Mouse (Mus musculus): Measurements from ENCODE around the gene R3hdm4. TPM values are rescaled to one million over a fixed set of nuclear protein-coding genes. Genes with fewer than 3 reads are reported as not detected.

R3hdm4 gene
- polyA plus RNA-seq, 1 experiment: 13.0 TPM

DNA sequence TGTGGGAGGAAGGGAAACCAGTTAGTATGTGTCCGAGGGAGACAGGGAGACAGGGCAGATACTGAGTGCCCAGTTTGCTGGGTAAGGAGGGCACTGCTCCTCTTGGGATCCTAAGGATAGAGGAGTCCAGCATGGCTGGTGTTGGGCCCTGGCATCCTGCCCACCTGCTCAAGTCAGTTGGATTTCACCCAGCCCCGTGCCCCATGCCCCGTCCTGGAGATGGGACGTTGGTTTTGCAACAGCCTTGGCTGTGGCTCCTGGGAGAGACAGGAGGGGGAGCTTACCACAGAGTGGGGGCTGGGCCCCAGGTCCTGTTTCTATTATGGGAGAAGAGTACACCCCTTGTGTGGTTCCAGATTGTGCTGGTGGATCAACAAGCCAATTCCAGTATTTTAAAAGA lies 36.6 kb downstream of the R3hdm4 start:
- Histone ChIP-seq H3K9me3 (ENCODE audit: control insufficient read depth, low read length) (no peaks in the 10 kb centered on the region), H3K27me3 (ENCODE audit: control insufficient read depth) (peaks cover 36% of the 10 kb centered on the region), H3K36me3 (ENCODE audit: control insufficient read depth) (no peaks in the 10 kb centered on the region), H3K4me3 (replicated peaks) (no peak overlapping the region), H3K4me1 (ENCODE audit: control insufficient read depth) (peaks cover 28% of the 10 kb centered on the region)
- no peak for TF ChIP-seq GATA1 (IDR thresholded peaks at IDR 0.05; ENCODE audit: low read length)
- no peak for TF ChIP-seq TAL1 (IDR thresholded peaks at IDR 0.05; ENCODE audit: low read length)

DNA sequence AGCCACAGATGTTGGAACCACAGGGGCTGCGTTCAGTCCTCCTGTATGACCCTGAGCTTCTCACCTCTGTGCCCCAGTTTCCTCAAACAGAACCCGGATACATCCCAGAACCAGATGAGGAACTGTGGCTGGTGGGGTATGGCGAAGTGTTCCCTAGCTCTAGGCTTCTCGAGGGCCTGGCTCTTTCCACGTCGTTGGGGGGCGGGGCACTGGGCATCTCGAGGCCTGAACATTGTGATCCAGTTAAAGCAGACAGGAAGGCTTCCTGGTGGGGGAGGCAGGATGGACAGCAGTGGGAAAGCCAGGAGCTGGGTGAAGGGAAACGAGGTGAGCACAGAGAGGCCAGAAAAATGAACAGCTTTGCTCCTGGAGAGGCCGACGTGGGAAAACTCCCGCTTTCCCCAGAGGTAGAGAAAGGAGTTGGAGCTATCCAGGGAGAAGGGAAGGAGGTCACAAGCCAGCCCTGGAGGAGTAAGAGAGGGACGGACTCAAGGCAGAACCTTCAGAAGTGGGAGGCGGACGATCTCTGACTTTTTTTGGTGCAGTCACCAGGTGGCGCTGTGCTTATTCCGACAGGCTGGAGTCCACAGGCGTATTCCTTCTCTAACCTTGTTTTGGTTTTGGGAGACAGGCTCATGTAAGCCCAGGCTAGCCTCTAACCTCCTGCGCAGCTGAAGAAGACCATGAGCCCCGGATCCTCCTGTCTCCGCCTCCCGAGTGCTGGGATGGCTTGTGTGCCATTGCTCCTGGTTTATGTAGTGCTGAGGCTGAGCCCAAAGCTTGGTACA lies 37.5 kb downstream of the R3hdm4 start:
- Histone ChIP-seq H3K27me3 (ENCODE audit: control insufficient read depth) (peaks cover 42% of the 10 kb centered on the region), H3K9me3 (ENCODE audit: control insufficient read depth, low read length) (no peaks in the 10 kb centered on the region), H3K36me3 (ENCODE audit: control insufficient read depth) (no peaks in the 10 kb centered on the region), H3K4me1 (ENCODE audit: control insufficient read depth) (peaks cover 28% of the 10 kb centered on the region), H3K4me3 (replicated peaks) (no peak overlapping the region)
- no peak for TF ChIP-seq GATA1 (IDR thresholded peaks at IDR 0.05; ENCODE audit: low read length)
- TF ChIP-seq TAL1 (IDR thresholded peaks at IDR 0.05; ENCODE audit: low read length): no peak

DNA sequence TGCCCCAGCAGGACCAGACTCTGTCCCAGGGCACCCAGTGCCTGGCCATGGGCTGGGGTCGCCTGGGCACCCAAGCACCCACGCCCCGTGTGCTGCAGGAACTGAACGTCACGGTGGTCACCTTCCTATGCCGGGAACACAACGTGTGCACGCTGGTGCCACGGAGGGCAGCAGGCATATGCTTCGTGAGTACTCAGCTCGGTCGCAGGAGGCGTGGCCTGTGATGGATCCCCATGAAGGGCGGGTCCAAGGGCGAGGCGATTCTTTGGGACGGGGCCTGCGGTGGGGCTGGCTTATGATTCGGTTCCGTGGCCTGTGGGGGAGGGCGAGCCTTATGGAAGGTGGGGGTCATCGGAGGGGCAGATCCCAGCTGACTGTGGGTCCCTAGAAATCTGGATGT lies 39.0 kb downstream of the R3hdm4 start:
- Histone ChIP-seq H3K4me1 (ENCODE audit: control insufficient read depth) (peaks cover 38% of the 10 kb centered on the region), H3K9me3 (ENCODE audit: control insufficient read depth, low read length) (no peaks in the 10 kb centered on the region), H3K4me3 (replicated peaks) (peak overlapping the region; percentile 23), H3K27me3 (ENCODE audit: control insufficient read depth) (peaks cover 54% of the 10 kb centered on the region), H3K36me3 (ENCODE audit: control insufficient read depth) (no peaks in the 10 kb centered on the region)
- TF ChIP-seq GATA1 (IDR thresholded peaks at IDR 0.05; ENCODE audit: low read length) (no peak), TAL1 (IDR thresholded peaks at IDR 0.05; ENCODE audit: low read length) (no peak)

DNA sequence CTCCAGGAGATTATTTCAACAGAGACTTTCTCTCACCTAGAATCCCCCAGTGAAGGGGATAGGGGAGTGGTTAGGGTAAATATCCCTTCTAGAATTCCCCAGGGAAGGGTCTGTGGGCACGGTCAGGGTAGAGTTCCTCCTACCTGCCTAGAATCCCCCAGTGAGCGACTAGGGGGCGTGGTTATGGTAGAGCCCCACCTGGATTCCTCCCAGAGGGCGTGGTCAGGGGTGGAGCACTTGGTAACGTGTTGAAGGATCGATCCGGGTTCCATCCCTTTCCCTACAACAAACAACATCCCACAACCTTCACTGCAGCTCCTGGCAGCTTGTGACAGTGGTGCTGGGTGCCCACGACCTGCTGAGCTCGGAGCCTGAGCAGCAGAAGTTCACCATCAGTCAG lies 40.3 kb downstream of the R3hdm4 start:
- peaks cover 40% of the 10 kb centered on the region for H3K4me1 ChIP-seq (ENCODE audit: control insufficient read depth)
- no peaks in the 10 kb centered on the region for H3K36me3 ChIP-seq (ENCODE audit: control insufficient read depth)
- H3K9me3 ChIP-seq (ENCODE audit: control insufficient read depth, low read length): no peaks in the 10 kb centered on the region
- H3K4me3 ChIP-seq (replicated peaks): no peak overlapping the region
- no peak for TF ChIP-seq TAL1 (IDR thresholded peaks at IDR 0.05; ENCODE audit: low read length)
- no peak for TF ChIP-seq GATA1 (IDR thresholded peaks at IDR 0.05; ENCODE audit: low read length)
- peaks cover 56% of the 10 kb centered on the region for H3K27me3 ChIP-seq (ENCODE audit: control insufficient read depth)

DNA sequence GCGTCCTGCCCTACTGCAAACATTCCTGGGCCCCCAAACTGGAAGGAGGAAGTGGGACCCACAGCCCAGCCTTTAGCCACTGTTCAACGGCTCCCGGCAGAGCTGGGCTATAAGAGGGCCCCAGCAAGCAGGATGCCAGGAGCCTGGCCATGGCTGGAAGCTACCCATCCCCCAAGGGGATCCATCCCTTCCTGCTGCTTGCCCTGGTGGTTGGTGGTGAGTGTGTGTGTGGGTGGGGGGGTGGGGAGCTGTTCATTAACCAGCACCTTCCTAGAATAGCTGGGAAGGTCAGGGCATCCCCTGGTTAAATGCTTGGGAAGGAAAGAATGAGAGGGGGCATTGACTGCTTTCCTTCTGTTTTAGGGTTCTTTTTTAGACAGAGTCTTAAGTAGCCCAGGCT lies 41.5 kb downstream of the R3hdm4 start:
- H3K9me3 ChIP-seq (ENCODE audit: control insufficient read depth, low read length): no peaks in the 10 kb centered on the region
- H3K27me3 ChIP-seq (ENCODE audit: control insufficient read depth): peaks cover 67% of the 10 kb centered on the region
- H3K4me3 ChIP-seq (replicated peaks): no peak overlapping the region
- H3K4me1 ChIP-seq (ENCODE audit: control insufficient read depth): peaks cover 41% of the 10 kb centered on the region
- no peaks in the 10 kb centered on the region for H3K36me3 ChIP-seq (ENCODE audit: control insufficient read depth)
- no peak for TF ChIP-seq TAL1 (IDR thresholded peaks at IDR 0.05; ENCODE audit: low read length)
- TF ChIP-seq GATA1 (IDR thresholded peaks at IDR 0.05; ENCODE audit: low read length): no peak

DNA sequence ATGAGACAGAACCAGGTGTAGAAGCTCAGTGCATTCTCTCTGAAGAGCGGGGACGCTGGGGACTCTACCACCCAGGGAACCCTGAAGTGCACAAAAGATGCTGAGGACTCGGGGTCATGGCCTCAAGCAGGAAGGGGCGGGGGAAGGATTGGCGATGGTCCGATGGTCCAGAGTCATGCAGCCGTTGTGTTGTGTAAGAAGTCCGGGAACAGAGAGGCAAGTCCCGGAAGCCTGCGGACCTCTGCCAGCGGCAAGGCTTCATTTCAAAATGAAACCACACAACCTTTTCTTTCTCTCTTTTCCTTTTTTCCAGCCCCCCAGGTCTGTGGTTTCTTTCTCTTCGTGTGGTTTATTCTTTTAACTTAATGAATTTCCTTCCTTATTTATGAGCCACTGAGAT lies 43.3 kb downstream of the R3hdm4 start:
- H3K27me3 ChIP-seq (ENCODE audit: control insufficient read depth): peaks cover 77% of the 10 kb centered on the region
- TF ChIP-seq GATA1 (IDR thresholded peaks at IDR 0.05; ENCODE audit: low read length): no peak
- TF ChIP-seq TAL1 (IDR thresholded peaks at IDR 0.05; ENCODE audit: low read length): no peak
- no peak overlapping the region for H3K4me3 ChIP-seq (replicated peaks)
- peaks cover 48% of the 10 kb centered on the region for H3K4me1 ChIP-seq (ENCODE audit: control insufficient read depth)
- no peaks in the 10 kb centered on the region for H3K9me3 ChIP-seq (ENCODE audit: control insufficient read depth, low read length)
- H3K36me3 ChIP-seq (ENCODE audit: control insufficient read depth): no peaks in the 10 kb centered on the region

DNA sequence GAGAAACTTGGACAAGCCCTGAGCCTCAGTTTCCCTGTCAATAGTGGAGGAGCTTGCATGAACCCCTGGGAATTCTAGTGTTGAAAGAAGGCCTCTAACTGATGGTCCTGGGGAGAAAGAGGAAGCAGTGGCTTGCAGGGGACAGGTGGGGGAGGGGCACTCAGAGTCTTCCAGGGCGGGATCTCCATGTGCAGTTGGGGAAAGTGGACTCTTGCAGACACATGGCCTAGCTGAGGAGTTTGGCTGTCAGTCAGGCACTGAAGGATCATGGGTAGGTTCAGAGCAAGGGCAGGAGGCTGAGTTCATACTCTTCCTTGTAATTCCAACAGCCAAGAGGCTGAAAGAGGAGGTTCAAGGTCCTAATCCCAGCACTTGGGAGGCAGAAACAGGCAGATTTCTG lies 43.8 kb downstream of the R3hdm4 start:
- no peak overlapping the region for H3K4me3 ChIP-seq (replicated peaks)
- H3K4me1 ChIP-seq (ENCODE audit: control insufficient read depth): peaks cover 43% of the 10 kb centered on the region
- H3K27me3 ChIP-seq (ENCODE audit: control insufficient read depth): peaks cover 76% of the 10 kb centered on the region
- TF ChIP-seq TAL1 (IDR thresholded peaks at IDR 0.05; ENCODE audit: low read length): no peak
- TF ChIP-seq GATA1 (IDR thresholded peaks at IDR 0.05; ENCODE audit: low read length): no peak
- H3K36me3 ChIP-seq (ENCODE audit: control insufficient read depth): no peaks in the 10 kb centered on the region
- H3K9me3 ChIP-seq (ENCODE audit: control insufficient read depth, low read length): no peaks in the 10 kb centered on the region

DNA sequence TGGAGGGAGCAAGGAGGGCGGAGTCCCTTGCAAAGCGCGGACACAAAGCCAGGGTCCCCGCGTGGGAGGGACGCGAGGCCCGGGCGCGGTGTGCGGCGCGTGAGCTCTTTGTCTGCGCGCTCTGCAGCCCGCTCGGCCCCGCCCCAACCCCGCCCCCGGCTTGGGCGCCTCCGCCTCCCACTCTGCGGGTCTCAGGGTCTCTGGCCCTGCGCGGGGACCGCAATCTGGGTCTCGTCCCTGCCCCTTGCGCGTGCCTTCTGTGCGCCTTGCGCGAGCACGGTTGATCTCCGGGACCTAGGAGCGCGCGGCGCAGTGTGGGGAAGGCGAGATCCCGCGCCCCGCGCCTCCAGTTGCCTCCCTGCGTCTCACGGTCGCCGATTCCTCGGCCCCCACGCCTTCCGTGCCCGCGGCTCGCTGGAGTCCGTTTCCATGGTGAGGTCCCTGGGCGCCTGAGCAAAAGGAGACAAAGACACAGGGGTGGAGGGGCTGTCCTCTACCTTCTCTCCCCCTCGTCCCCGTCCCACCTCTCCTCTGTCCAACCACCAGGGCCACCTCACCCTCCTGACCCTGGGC lies 46.6 kb downstream of the R3hdm4 start, which contains the start of the genes Prtn3 and Plppr3:
Gene Prtn3, plus strand, starts transcription at position 187 of the 573 bp plus-strand sequence.
Gene Plppr3, minus strand, starts transcription at position 345 of the 573 bp plus-strand sequence.
- Histone ChIP-seq H3K36me3 (ENCODE audit: control insufficient read depth) (no peaks in the 10 kb centered on the region), H3K4me1 (ENCODE audit: control insufficient read depth) (peaks cover 21% of the 10 kb centered on the region), H3K27me3 (ENCODE audit: control insufficient read depth) (peaks cover 60% of the 10 kb centered on the region), H3K9me3 (ENCODE audit: control insufficient read depth, low read length) (no peaks in the 10 kb centered on the region), H3K4me3 (replicated peaks) (peak within 1 kb of the TSS; percentile 40)
- TF ChIP-seq GATA1 (IDR thresholded peaks at IDR 0.05; ENCODE audit: low read length) (no peak), TAL1 (IDR thresholded peaks at IDR 0.05; ENCODE audit: low read length) (no peak)

DNA sequence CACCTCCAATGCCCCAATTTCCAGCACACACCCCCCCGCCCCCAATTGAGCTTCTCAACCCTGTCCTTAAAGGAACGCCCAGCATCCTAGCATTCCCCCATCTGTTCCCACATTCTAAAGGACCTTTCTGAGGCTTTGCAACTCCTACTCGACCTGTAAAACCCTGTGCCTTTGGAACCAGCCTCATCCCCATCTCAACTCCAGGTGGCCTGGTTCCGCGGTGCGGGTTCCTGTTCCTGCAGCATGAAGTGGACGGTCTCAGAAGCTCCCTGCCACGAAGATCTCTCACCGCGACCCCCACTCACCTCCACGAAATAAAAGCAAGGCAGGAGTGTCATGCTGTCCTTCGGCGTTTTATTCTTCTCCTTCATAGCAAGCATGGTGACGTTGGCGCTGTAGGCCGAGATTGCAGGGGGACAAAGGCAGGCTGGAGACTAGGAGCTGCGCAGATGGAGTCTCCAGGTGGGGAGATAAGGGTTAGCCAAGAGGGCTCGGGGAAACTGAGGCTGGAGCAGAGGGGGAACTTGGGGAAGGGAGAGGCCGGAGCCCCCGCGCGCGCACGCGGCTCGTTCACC lies 47.2 kb downstream of the R3hdm4 start:
- H3K4me1 ChIP-seq (ENCODE audit: control insufficient read depth): peaks cover 21% of the 10 kb centered on the region
- H3K9me3 ChIP-seq (ENCODE audit: control insufficient read depth, low read length): no peaks in the 10 kb centered on the region
- no peaks in the 10 kb centered on the region for H3K36me3 ChIP-seq (ENCODE audit: control insufficient read depth)
- peak overlapping the region; percentile 40 for H3K4me3 ChIP-seq (replicated peaks)
- TF ChIP-seq TAL1 (IDR thresholded peaks at IDR 0.05; ENCODE audit: low read length) (no peak), GATA1 (IDR thresholded peaks at IDR 0.05; ENCODE audit: low read length) (no peak)
- peaks cover 58% of the 10 kb centered on the region for H3K27me3 ChIP-seq (ENCODE audit: control insufficient read depth)
